Mouse (Mus musculus) lung, adult 2 months (tissue): Measurements from ENCODE around the gene Lmtk3.

Experiments
- CTCF ChIP-seq: fragments of 200-500 bp; IDR thresholded peaks from 2 replicates; pipeline ENCODE4 v1.5.1; 2011; ENCODE audit warnings: mild to moderate bottlenecking, low read length, control low read depth; ENCODE audit not compliant: insufficient read depth
- POLR2A ChIP-seq: fragments of 200-500 bp; IDR thresholded peaks from 2 replicates; pipeline ENCODE4 v1.6.1; 2011; ENCODE audit warnings: low read depth, mild to moderate bottlenecking, control low read depth, low read length, borderline replicate concordance; ENCODE audit errors: extremely low read depth

DNA sequence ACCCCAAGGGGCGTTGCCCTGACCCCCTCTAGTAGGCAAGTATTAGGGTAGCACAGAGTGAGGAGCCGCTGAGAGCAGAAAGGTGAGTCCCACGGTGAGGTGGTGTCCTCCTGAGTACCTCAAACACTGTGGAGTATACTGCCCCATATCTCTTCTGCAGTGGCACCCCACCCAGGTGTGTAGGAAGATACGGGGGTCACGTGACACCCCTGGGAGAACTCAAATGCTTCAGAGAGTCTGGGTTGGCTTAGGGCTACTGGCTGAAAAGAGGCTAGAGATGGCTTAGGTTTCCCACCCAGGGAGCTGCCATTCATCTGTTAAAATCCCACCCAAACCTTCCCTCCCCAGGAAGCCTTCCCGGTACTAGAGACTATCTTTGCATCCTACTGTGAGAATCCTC, 13.4 kb downstream of the Lmtk3 start:
- TF ChIP-seq CTCF (no peak), POLR2A (no peak)
